Mouse (Mus musculus) midbrain, embryonic 12.5 days (tissue): Measurements from ENCODE around the gene Il10rb. TPM values are rescaled to one million over a fixed set of nuclear protein-coding genes. Genes with fewer than 3 reads are reported as not detected.

Experiments used
- ATAC-seq: fragments of 200-750 bp; cut with Nextera tagmentation; 2 replicates; pipeline ENCODE4 v1.8.0; 2017; ENCODE audit warnings: low read depth, moderate TSS enrichment, moderate library complexity; ENCODE audit not compliant: low FRiP score
- H3K27ac ChIP-seq: fragments of 300-500 bp; sonication (generic); replicated peaks from 2 replicates; pipeline ENCODE4 v1.5.1; 2016; ENCODE audit warnings: mild to moderate bottlenecking
- H3K27me3 ChIP-seq: fragments of 300-500 bp; sonication (generic); 2 replicates; pipeline ENCODE4 v1.6.1; 2016; ENCODE audit warnings: mild to moderate bottlenecking
- H3K36me3 ChIP-seq: fragments of 300-500 bp; sonication (generic); 2 replicates; pipeline ENCODE4 v1.6.1; 2016
- H3K4me1 ChIP-seq: fragments of 300-500 bp; sonication (generic); 2 replicates; pipeline ENCODE4 v1.6.1; 2016
- H3K4me2 ChIP-seq: fragments of 300-500 bp; sonication (generic); replicated peaks from 2 replicates; pipeline ENCODE4 v1.6.1; 2016; ENCODE audit warnings: mild to moderate bottlenecking, moderate library complexity
- H3K4me3 ChIP-seq: fragments of 300-500 bp; sonication (generic); 2 replicates; pipeline ENCODE4 v1.5.1; 2016; ENCODE audit warnings: mild to moderate bottlenecking
- H3K9ac ChIP-seq: fragments of 300-500 bp; sonication (generic); replicated peaks from 2 replicates; pipeline ENCODE4 v1.6.1; 2016; ENCODE audit warnings: mild to moderate bottlenecking, moderate library complexity
- H3K9me3 ChIP-seq: fragments of 300-500 bp; sonication (generic); 2 replicates; pipeline ENCODE4 v1.6.1; 2016; ENCODE audit warnings: mild to moderate bottlenecking
- WGBS: fragments of 180-500 bp; shearing (Covaris S2); methylation state at CpG from one replicate; pipeline ENCODE4 v1.1.7; 2016; 5-methylcytosine and 5-hydroxymethylcytosine counted together
- polyA plus RNA-seq: library from polyadenylated mRNA; unstranded; fragments of >200 nt; fragmentation: Nextera tagmentation; extraction: Ambion mirVana; gene quantifications from 2 replicates; pipeline ENCODE4 v1.2.1, GENCODE M21; 2016

Gene Il10rb
- polyA plus RNA-seq, 1 experiment from 2014 or later = 9.1 TPM

- no peaks in the 10 kb centered on the region for H3K36me3 ChIP-seq
- WGBS = 74% methylated on average over 11 of the region's 11 CpGs
- no peak for ATAC-seq
Observed at GRCm38 (mm10) chr16:91459841-91460370, 53.9 kb downstream of the Il10rb start.

GRCm38 (mm10) chr16:91461066-91461638 is 55.2 kb downstream of the Il10rb start:
- WGBS = 73% methylated on average over 11 of the region's 11 CpGs
- no peak for ATAC-seq

More at GRCm38 (mm10) chr16:91459841-91460370, 53.9 kb downstream of the Il10rb start:
- Histone ChIP-seq H3K4me2 (no peak overlapping the region), H3K27me3 (peaks cover 4% of the 10 kb centered on the region; the same call in 1 of the 2 replicates), H3K9me3 (no peaks in the 10 kb centered on the region), H3K4me3 (no peak overlapping the region), H3K9ac (no peak overlapping the region), H3K27ac (no peak overlapping the region), H3K4me1 (peaks cover 8% of the 10 kb centered on the region; the same call in 1 of the 2 replicates)

GRCm38 (mm10) chr16:91461773-91462181 is 55.8 kb downstream of the Il10rb start:
- Histone ChIP-seq H3K9me3 (no peaks in the 10 kb centered on the region), H3K9ac (no peak overlapping the region), H3K27me3 (peaks cover 4% of the 10 kb centered on the region; the same call in 1 of the 2 replicates), H3K36me3 (no peaks in the 10 kb centered on the region), H3K4me1 (peaks cover 23% of the 10 kb centered on the region), H3K4me3 (no peak overlapping the region), H3K27ac (no peak overlapping the region; the same call in 1 of the 2 replicates), H3K4me2 (no peak overlapping the region)
- 61% methylated on average over 9 of the region's 9 CpGs for WGBS
- ATAC-seq = no peak

More at GRCm38 (mm10) chr16:91461066-91461638, 55.2 kb downstream of the Il10rb start:
- Histone ChIP-seq H3K9me3 (no peaks in the 10 kb centered on the region), H3K4me1 (peaks cover 19% of the 10 kb centered on the region), H3K27me3 (peaks cover 4% of the 10 kb centered on the region; the same call in 1 of the 2 replicates), H3K9ac (no peak overlapping the region), H3K4me2 (no peak overlapping the region), H3K36me3 (no peaks in the 10 kb centered on the region), H3K4me3 (no peak overlapping the region), H3K27ac (no peak overlapping the region)

GRCm38 (mm10) chr16:91462644-91463043 is 56.7 kb downstream of the Il10rb start:
- no peak overlapping the region for H3K9ac ChIP-seq
- 74% methylated on average over 3 of the region's 3 CpGs for WGBS
- no peak overlapping the region for H3K27ac ChIP-seq
- H3K4me2 ChIP-seq = no peak overlapping the region
- H3K9me3 ChIP-seq = no peaks in the 10 kb centered on the region
- peaks cover 23% of the 10 kb centered on the region for H3K4me1 ChIP-seq
- ATAC-seq = no peak
- no peak overlapping the region for H3K4me3 ChIP-seq
- peaks cover 4% of the 10 kb centered on the region; the same call in 1 of the 2 replicates for H3K27me3 ChIP-seq
- no peaks in the 10 kb centered on the region for H3K36me3 ChIP-seq

- Histone ChIP-seq H3K36me3 (no peaks in the 10 kb centered on the region), H3K4me3 (no peak overlapping the region), H3K4me1 (peaks cover 23% of the 10 kb centered on the region), H3K9me3 (no peaks in the 10 kb centered on the region), H3K9ac (no peak overlapping the region), H3K4me2 (no peak overlapping the region), H3K27me3 (peaks cover 4% of the 10 kb centered on the region; the same call in 1 of the 2 replicates), H3K27ac (no peak overlapping the region)
- 91% methylated on average over 2 of the region's 2 CpGs for WGBS
- ATAC-seq = no peak
Observed at GRCm38 (mm10) chr16:91463400-91463799, 57.4 kb downstream of the Il10rb start.

- peak overlapping the region; percentile 93 for H3K4me2 ChIP-seq
- peaks cover 4% of the 10 kb centered on the region; the same call in 1 of the 2 replicates for H3K27me3 ChIP-seq
- ATAC-seq = no peak
- WGBS = 87% methylated on average over 4 of the region's 4 CpGs
- peak overlapping the region; percentile 60 for H3K4me3 ChIP-seq
- H3K36me3 ChIP-seq = no peaks in the 10 kb centered on the region
- H3K4me1 ChIP-seq = peaks cover 23% of the 10 kb centered on the region
- H3K9ac ChIP-seq = peak overlapping the region; percentile 62; the same call in 1 of the 2 replicates
- H3K27ac ChIP-seq = peak overlapping the region; percentile 85; the same call in 1 of the 2 replicates
- no peaks in the 10 kb centered on the region for H3K9me3 ChIP-seq
Observed at GRCm38 (mm10) chr16:91463836-91464400, 58.0 kb downstream of the Il10rb start.

GRCm38 (mm10) chr16:91464594-91465504 is 58.9 kb downstream of the Il10rb start:
- Histone ChIP-seq H3K4me1 (peaks cover 19% of the 10 kb centered on the region), H3K9me3 (no peaks in the 10 kb centered on the region), H3K27me3 (peaks cover 4% of the 10 kb centered on the region; the same call in 1 of the 2 replicates), H3K36me3 (no peaks in the 10 kb centered on the region), H3K4me3 (peak overlapping the region; percentile 60), H3K4me2 (peak overlapping the region; percentile 93), H3K27ac (peak overlapping the region; percentile 85), H3K9ac (peak overlapping the region; percentile 62)
- 2% methylated on average over 44 of the region's 44 CpGs for WGBS
- peak; percentile 95 for ATAC-seq

GRCm38 (mm10) chr16:91465505-91466240 is 59.7 kb downstream of the Il10rb start:
- H3K9me3 ChIP-seq = no peaks in the 10 kb centered on the region
- peak overlapping the region; percentile 93 for H3K4me2 ChIP-seq
- no peak overlapping the region; the same call in 1 of the 2 replicates for H3K27ac ChIP-seq
- no peak for ATAC-seq
- peak overlapping the region; percentile 62 for H3K9ac ChIP-seq
- H3K36me3 ChIP-seq = no peaks in the 10 kb centered on the region; the same call in 1 of the 2 replicates
- H3K27me3 ChIP-seq = peaks cover 4% of the 10 kb centered on the region; the same call in 1 of the 2 replicates
- H3K4me1 ChIP-seq = peaks cover 19% of the 10 kb centered on the region
- peak overlapping the region; percentile 60 for H3K4me3 ChIP-seq
- 56% methylated on average over 13 of the region's 13 CpGs for WGBS

- H3K9me3 ChIP-seq = no peaks in the 10 kb centered on the region
- no peak overlapping the region for H3K9ac ChIP-seq
- H3K4me1 ChIP-seq = peaks cover 19% of the 10 kb centered on the region
- no peak overlapping the region for H3K4me3 ChIP-seq
- peak overlapping the region; percentile 93; the same call in 1 of the 2 replicates for H3K4me2 ChIP-seq
- H3K27ac ChIP-seq = no peak overlapping the region
- peaks cover 4% of the 10 kb centered on the region; the same call in 1 of the 2 replicates for H3K27me3 ChIP-seq
- WGBS = 51% methylated on average over 6 of the region's 6 CpGs
- H3K36me3 ChIP-seq = no peaks in the 10 kb centered on the region; the same call in 1 of the 2 replicates
- ATAC-seq = no peak
Observed at GRCm38 (mm10) chr16:91466566-91466965, 60.6 kb downstream of the Il10rb start.

- Histone ChIP-seq H3K4me1 (peaks cover 12% of the 10 kb centered on the region), H3K36me3 (no peaks in the 10 kb centered on the region; the same call in 1 of the 2 replicates), H3K27me3 (no peaks in the 10 kb centered on the region), H3K4me3 (no peak overlapping the region), H3K27ac (no peak overlapping the region), H3K4me2 (no peak overlapping the region), H3K9ac (no peak overlapping the region), H3K9me3 (no peaks in the 10 kb centered on the region)
- 91% methylated on average over 3 of the region's 3 CpGs for WGBS
- ATAC-seq = no peak
Observed at GRCm38 (mm10) chr16:91470470-91470869, 64.5 kb downstream of the Il10rb start.

GRCm38 (mm10) chr16:91471481-91471880 is 65.5 kb downstream of the Il10rb start:
- Histone ChIP-seq H3K36me3 (no peaks in the 10 kb centered on the region; the same call in 1 of the 2 replicates), H3K9me3 (no peaks in the 10 kb centered on the region), H3K4me2 (no peak overlapping the region), H3K9ac (no peak overlapping the region), H3K4me3 (no peak overlapping the region), H3K4me1 (peaks cover 2% of the 10 kb centered on the region; the same call in 1 of the 2 replicates), H3K27me3 (no peaks in the 10 kb centered on the region), H3K27ac (no peak overlapping the region)
- ATAC-seq = no peak
- 80% methylated on average over 6 of the region's 6 CpGs for WGBS
